9 mouse cellular contexts compared by ENCODE assay signal in genomic region chr11:78549491-78549987, GRCm38 (mm10). TPM values are rescaled to one million over a fixed set of nuclear protein-coding genes. Genes with fewer than 3 reads are reported as not detected.
A peak's percentile ranks its signal among the peaks of the same experiment; 100 is the strongest.
DNase-seq lines count a peak whose midpoint lies in the region; ATAC-seq and TF ChIP-seq lines count a peak whose summit lies in the region.
"Had no signal": no experiment of that assay in that cellular context is flagged by ENCODE, and none has a peak within 500 bp of the region (broad histone marks: within the 10 kb centered on the region; RNA-seq: fewer than 3 reads in every experiment).

No protein-coding gene starts in this region.

- peak overlapping the region; percentile 73 for H3K9ac ChIP-seq in forebrain, embryonic 14.5 days (ENCODE audit: low read length)
- H3K9ac ChIP-seq in liver, embryonic 16.5 days (ENCODE audit: low read depth, low read length), result peak overlapping the region; percentile 82

- H3K27ac ChIP-seq in heart, embryonic 10.5 days, result peak overlapping the region; percentile 94
- no peak overlapping the region for H3K27ac ChIP-seq in forebrain, embryonic 14.5 days (ENCODE audit: low read depth, low read length)
- H3K27ac ChIP-seq in liver, embryonic 16.5 days (ENCODE audit: low read length), result peak overlapping the region; percentile 87

- ATAC-seq in forebrain, embryonic 14.5 days, result no peak
- ATAC-seq in liver, embryonic 16.5 days (ENCODE audit: low read depth), result no peak

- WGBS in heart, embryonic 10.5 days, result 7% methylated on average over 5 of the region's 5 CpGs
- 10% methylated on average over 5 of the region's 5 CpGs for WGBS in forebrain, embryonic 14.5 days
- 3% methylated on average over 5 of the region's 5 CpGs for WGBS in liver, embryonic 16.5 days (ENCODE audit: insufficient replicate concordance)

- peaks cover 59% of the 10 kb centered on the region for H3K79me2 ChIP-seq in C2C12 (ENCODE audit: control insufficient read depth, insufficient read depth)

- H3K9me3 ChIP-seq in heart, embryonic 10.5 days, result no peaks in the 10 kb centered on the region
- H3K9me3 ChIP-seq in forebrain, embryonic 14.5 days (replicated peaks; ENCODE audit: control insufficient read depth, low read length), result no peaks in the 10 kb centered on the region
- no peaks in the 10 kb centered on the region for H3K9me3 ChIP-seq in liver, embryonic 16.5 days (replicated peaks; ENCODE audit: control insufficient read depth, low read length)

- H3K4me3 ChIP-seq in heart, embryonic 10.5 days, result peak overlapping the region; percentile 80
- H3K4me3 ChIP-seq in C2C12 (ENCODE audit: insufficient read depth, poor library complexity, severe bottlenecking), result peak overlapping the region; percentile 81
- H3K4me3 ChIP-seq in forebrain, embryonic 14.5 days (ENCODE audit: low read depth, low read length), result peak overlapping the region; percentile 59
- peak overlapping the region; percentile 88 for H3K4me3 ChIP-seq in liver, embryonic 16.5 days (ENCODE audit: low read depth, low read length)

- no peaks in the 10 kb centered on the region for H3K27me3 ChIP-seq in heart, embryonic 10.5 days (ENCODE audit: insufficient read depth, poor library complexity, severe bottlenecking)
- no peaks in the 10 kb centered on the region for H3K27me3 ChIP-seq in C2C12 (ENCODE audit: control insufficient read depth, insufficient read depth, insufficient read length)
- no peaks in the 10 kb centered on the region for H3K27me3 ChIP-seq in forebrain, embryonic 14.5 days (replicated peaks; ENCODE audit: control insufficient read depth, insufficient read depth, low read length)
- no peaks in the 10 kb centered on the region for H3K27me3 ChIP-seq in liver, embryonic 16.5 days (ENCODE audit: control insufficient read depth, insufficient read depth, low read depth, low read length)
- H3K27me3 ChIP-seq: Patski had no signal

- peak overlapping the region; percentile 63 for H3ac ChIP-seq in C2C12 (ENCODE audit: control insufficient read depth, insufficient read length, low read depth)

- H3K4me2 ChIP-seq in forebrain, embryonic 14.5 days (ENCODE audit: low read length), result peak overlapping the region; percentile 79
- H3K4me2 ChIP-seq in liver, embryonic 16.5 days (ENCODE audit: low read depth, low read length), result peak overlapping the region; percentile 96

- no peak for DNase-seq in heart, embryonic 10.5 days (ENCODE audit: low spot score)
- no peak for DNase-seq in heart, postnatal 25 days (ENCODE audit: low spot score)
- DNase-seq in forebrain, embryonic 14.5 days (ENCODE audit: low spot score), result no peak
- no peak for DNase-seq in left cerebral cortex, postnatal 4 days
- DNase-seq in thymus, postnatal 14 days, result no peak
- no peak for DNase-seq in adrenal gland, adult 8-10 months

- TF ChIP-seq CTCF in C2C12 (IDR thresholded peaks at IDR 0.05; ENCODE audit: control insufficient read depth, insufficient read depth, insufficient read length), result no peak

- H3K36me3 ChIP-seq in heart, embryonic 10.5 days, result peaks cover 9% of the 10 kb centered on the region; the same call in 1 of the 2 replicates
- H3K36me3 ChIP-seq in C2C12 (ENCODE audit: control insufficient read depth, insufficient read depth), result peaks cover 23% of the 10 kb centered on the region
- peaks cover 7% of the 10 kb centered on the region; the same call in 1 of the 2 replicates for H3K36me3 ChIP-seq in forebrain, embryonic 14.5 days (ENCODE audit: control insufficient read depth, insufficient read depth, low read length)
- no peaks in the 10 kb centered on the region for H3K36me3 ChIP-seq in liver, embryonic 16.5 days (ENCODE audit: control insufficient read depth, insufficient read depth)

- H3K79me3 ChIP-seq in C2C12 (ENCODE audit: low read depth), result peaks cover 43% of the 10 kb centered on the region

- intact Hi-C loops in heart, postnatal 25 days (cut with DNase I), result no loop called here
- intact Hi-C loops in left cerebral cortex, postnatal 4 days (cut with DNase I), result loop anchor here (5.0 kb wide), 1 partner anchor 278 kb away; the partner anchor contains the start of gene Lyrm9

- H3K4me1 ChIP-seq in heart, embryonic 10.5 days, result peaks cover 25% of the 10 kb centered on the region
- peaks cover 16% of the 10 kb centered on the region for H3K4me1 ChIP-seq in forebrain, embryonic 14.5 days (ENCODE audit: control insufficient read depth, insufficient read depth, low read length)
- H3K4me1 ChIP-seq in liver, embryonic 16.5 days (ENCODE audit: control insufficient read depth, low read depth, low read length), result peaks cover 15% of the 10 kb centered on the region

TF ChIP-seq in C2C12, 6 proteins besides CTCF, POLR2A, EP300 and RAD21:
- TF ChIP-seq MYOD1 (IDR thresholded peaks at IDR 0.05; ENCODE audit: control insufficient read depth, insufficient read length, low read depth), result no peak
- no peak for TF ChIP-seq CEBPB (IDR thresholded peaks at IDR 0.05; ENCODE audit: low read depth)
- no peak for TF ChIP-seq MAX (IDR thresholded peaks at IDR 0.05)
- TF ChIP-seq MYOG (IDR thresholded peaks at IDR 0.05; ENCODE audit: control insufficient read depth, extremely low read depth, insufficient read length), result no peak
- no peak for TF ChIP-seq FOSL1 (IDR thresholded peaks at IDR 0.05; ENCODE audit: insufficient read depth, low read length, poor library complexity, severe bottlenecking)
- no peak for TF ChIP-seq USF1 (IDR thresholded peaks at IDR 0.05; ENCODE audit: low read depth)

RNA-seq across cellular contexts. Expression of gene Tmem97, which starts 1.0 kb away (rescaled TPM):
- polyA plus RNA-seq in heart, embryonic 10.5 days (2016; fragmentation: Nextera tagmentation; extraction: Ambion mirVana), result 91.5 and 105 TPM in 2 replicates
- 1 to 10 TPM; 5.3 to 5.5 TPM for total RNA-seq in heart, postnatal 25 days (2021)
- 164 TPM for polyA plus RNA-seq in C2C12 (2012; fragmentation: generic; extraction: Trizol)
- 40.0 and 48.5 TPM in 2 replicates for polyA plus RNA-seq in forebrain, embryonic 14.5 days (2014; fragmentation: Nextera tagmentation; extraction: Ambion mirVana)
- 101 and 110 TPM in 2 replicates for polyA plus RNA-seq in liver, embryonic 16.5 days (2015; fragmentation: Nextera tagmentation; extraction: Ambion mirVana)
- total RNA-seq in left cerebral cortex, postnatal 4 days (2021), result 10 to 100 TPM; 26.5 to 31.1 TPM
- total RNA-seq in adrenal gland, adult 8-10 months (2022), result 10 to 100 TPM; 46.3 to 65.0 (median 55.8) TPM

RNA-seq across cellular contexts. Expression of gene Ift20, which starts 13.4 kb away (rescaled TPM):
- polyA plus RNA-seq in heart, embryonic 10.5 days (2016; fragmentation: Nextera tagmentation; extraction: Ambion mirVana), result 92.8 and 95.9 TPM in 2 replicates
- 10 to 100 TPM; 39.0 to 45.5 TPM for total RNA-seq in heart, postnatal 25 days (2021)
- polyA plus RNA-seq in C2C12 (2012; fragmentation: generic; extraction: Trizol), result 61.1 TPM
- polyA plus RNA-seq in forebrain, embryonic 14.5 days (2014; fragmentation: Nextera tagmentation; extraction: Ambion mirVana), result 118 and 126 TPM in 2 replicates
- 61.2 and 61.4 TPM in 2 replicates for polyA plus RNA-seq in liver, embryonic 16.5 days (2015; fragmentation: Nextera tagmentation; extraction: Ambion mirVana)
- 10 to 100 TPM; 54.6 to 59.7 TPM for total RNA-seq in left cerebral cortex, postnatal 4 days (2021)
- total RNA-seq in adrenal gland, adult 8-10 months (2022), result 100 to 1,000 TPM; 103 to 135 (median 123) TPM

RNA-seq across cellular contexts. Expression of gene Tnfaip1, which starts 13.4 kb away (rescaled TPM):
- 92.5 and 92.6 TPM in 2 replicates for polyA plus RNA-seq in heart, embryonic 10.5 days (2016; fragmentation: Nextera tagmentation; extraction: Ambion mirVana)
- 10 to 100 TPM; 39.1 to 41.9 TPM for total RNA-seq in heart, postnatal 25 days (2021)
- polyA plus RNA-seq in C2C12 (2012; fragmentation: generic; extraction: Trizol), result 60.7 TPM
- polyA plus RNA-seq in forebrain, embryonic 14.5 days (2014; fragmentation: Nextera tagmentation; extraction: Ambion mirVana), result 66.1 and 71.3 TPM in 2 replicates
- 15.1 and 16.9 TPM in 2 replicates for polyA plus RNA-seq in liver, embryonic 16.5 days (2015; fragmentation: Nextera tagmentation; extraction: Ambion mirVana)
- 10 to 100 TPM; 54.5 to 59.7 TPM for total RNA-seq in left cerebral cortex, postnatal 4 days (2021)
- 10 to 100 TPM; 39.9 to 52.6 (median 47.0) TPM for total RNA-seq in adrenal gland, adult 8-10 months (2022)

RNA-seq across cellular contexts. Expression of gene Poldip2, which starts 37.5 kb away (rescaled TPM):
- polyA plus RNA-seq in heart, embryonic 10.5 days (2016; fragmentation: Nextera tagmentation; extraction: Ambion mirVana), result 160 and 165 TPM in 2 replicates
- 100 to 1,000 TPM; 152 to 154 TPM for total RNA-seq in heart, postnatal 25 days (2021)
- 111 TPM for polyA plus RNA-seq in C2C12 (2012; fragmentation: generic; extraction: Trizol)
- polyA plus RNA-seq in forebrain, embryonic 14.5 days (2014; fragmentation: Nextera tagmentation; extraction: Ambion mirVana), result 185 TPM in 2 replicates
- polyA plus RNA-seq in liver, embryonic 16.5 days (2015; fragmentation: Nextera tagmentation; extraction: Ambion mirVana), result 62.5 and 63.6 TPM in 2 replicates
- 100 to 1,000 TPM; 113 to 118 TPM for total RNA-seq in left cerebral cortex, postnatal 4 days (2021)
- 100 to 1,000 TPM; 129 to 171 (median 150) TPM for total RNA-seq in adrenal gland, adult 8-10 months (2022)

RNA-seq across cellular contexts. Expression of gene Tmem199, which starts 37.6 kb away (rescaled TPM):
- 64.2 and 74.5 TPM in 2 replicates for polyA plus RNA-seq in heart, embryonic 10.5 days (2016; fragmentation: Nextera tagmentation; extraction: Ambion mirVana)
- total RNA-seq in heart, postnatal 25 days (2021), result 10 to 100 TPM; 10.5 to 10.8 TPM
- 41.3 TPM for polyA plus RNA-seq in C2C12 (2012; fragmentation: generic; extraction: Trizol)
- 93.1 and 93.2 TPM in 2 replicates for polyA plus RNA-seq in forebrain, embryonic 14.5 days (2014; fragmentation: Nextera tagmentation; extraction: Ambion mirVana)
- polyA plus RNA-seq in liver, embryonic 16.5 days (2015; fragmentation: Nextera tagmentation; extraction: Ambion mirVana), result 17.0 and 17.2 TPM in 2 replicates
- total RNA-seq in left cerebral cortex, postnatal 4 days (2021), result 10 to 100 TPM; 35.6 to 35.7 TPM
- total RNA-seq in adrenal gland, adult 8-10 months (2022), result 10 to 100 TPM; 27.5 to 36.3 (median 34.5) TPM
